Mouse (Mus musculus) heart, embryonic 12.5 days (tissue): ENCODE measurements at regions not wholly inside any gene's neighbourhood (a gene's known extent, or its start where the extent isn't known, plus 50 kb on each side); places are given as distances from the start of the nearest gene placed in this dataset.

Source experiments
- ATAC-seq: fragments of 200-750 bp; cut with Nextera tagmentation; 2 replicates; pipeline ENCODE4 v1.8.0; 2017; ENCODE audit warnings: moderate TSS enrichment, moderate library complexity; ENCODE audit not compliant: insufficient number of reproducible peaks, low FRiP score
- H3K27ac ChIP-seq: fragments of 300-500 bp; sonication (generic); 2 replicates; pipeline ENCODE4 v1.5.1; 2016; ENCODE audit warnings: mild to moderate bottlenecking, moderate library complexity; ENCODE audit not compliant: poor library complexity, severe bottlenecking
- H3K27me3 ChIP-seq: fragments of 300-500 bp; sonication (generic); replicated peaks from 2 replicates; pipeline ENCODE4 v1.6.1; 2016; ENCODE audit warnings: mild to moderate bottlenecking, moderate library complexity
- H3K36me3 ChIP-seq: fragments of 300-500 bp; sonication (generic); 2 replicates; pipeline ENCODE4 v1.6.1; 2016; ENCODE audit warnings: mild to moderate bottlenecking, moderate library complexity
- H3K4me1 ChIP-seq: fragments of 300-500 bp; sonication (generic); replicated peaks from 2 replicates; pipeline ENCODE4 v1.6.1; 2016; ENCODE audit warnings: mild to moderate bottlenecking
- H3K4me2 ChIP-seq: fragments of 300-500 bp; sonication (generic); 2 replicates; pipeline ENCODE4 v1.6.1; 2016; ENCODE audit warnings: mild to moderate bottlenecking, moderate library complexity
- H3K4me3 ChIP-seq: fragments of 300-500 bp; sonication (generic); 2 replicates; pipeline ENCODE4 v1.5.1; 2016; ENCODE audit warnings: mild to moderate bottlenecking
- H3K9ac ChIP-seq: fragments of 300-500 bp; sonication (generic); 2 replicates; pipeline ENCODE4 v1.6.1; 2016; ENCODE audit warnings: mild to moderate bottlenecking, moderate library complexity
- H3K9me3 ChIP-seq: fragments of 300-500 bp; sonication (generic); replicated peaks from 2 replicates; pipeline ENCODE4 v1.6.1; 2016; ENCODE audit warnings: mild to moderate bottlenecking, moderate library complexity
- WGBS: fragments of 180-500 bp; shearing (Covaris S2); methylation state at CpG from one replicate; pipeline ENCODE4 v1.1.7; 2016; 5-methylcytosine and 5-hydroxymethylcytosine counted together

DNA sequence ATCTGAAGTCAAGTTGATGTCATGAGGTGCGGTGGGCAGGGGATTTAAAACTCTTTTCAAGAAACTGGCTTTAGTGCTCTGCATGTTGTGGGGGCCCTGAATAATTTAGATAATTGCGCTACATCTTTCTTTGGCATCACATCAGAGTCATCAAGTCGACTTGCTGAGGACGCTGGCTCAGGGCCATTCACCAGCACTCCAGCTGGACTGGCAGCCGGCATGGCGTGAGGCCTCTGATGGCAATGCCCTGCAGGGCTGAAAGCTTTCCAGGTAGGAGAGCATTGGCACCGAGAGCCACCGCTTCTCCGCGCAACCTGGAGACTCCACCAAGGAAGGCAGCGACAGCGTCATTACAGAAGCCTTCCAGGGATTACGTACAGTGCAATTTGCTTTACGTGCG is 207.8 kb upstream of the Klf4 start:
- H3K9me3 ChIP-seq, result no peaks in the 10 kb centered on the region
- no peak for ATAC-seq

DNA sequence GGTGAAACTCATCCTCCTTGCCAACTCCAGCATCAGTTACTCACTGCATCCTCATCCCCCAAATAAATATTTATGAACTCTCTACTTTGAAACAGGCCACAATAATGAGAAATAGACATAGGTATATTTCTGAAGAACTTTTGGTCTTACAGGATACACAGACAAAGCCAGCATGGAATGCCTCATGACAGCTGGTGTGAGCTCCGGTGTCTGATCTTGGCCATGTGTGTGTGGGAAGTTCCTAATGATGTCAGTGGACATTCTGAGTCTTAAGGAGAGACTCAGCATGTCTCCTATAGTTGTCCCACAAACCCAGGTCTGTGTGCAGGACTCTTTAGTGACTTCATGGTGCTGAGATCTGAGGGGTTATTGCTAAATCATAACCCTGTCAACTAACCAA is 206.4 kb upstream of the Klf4 start:
- Histone ChIP-seq H3K9me3 (no peaks in the 10 kb centered on the region), H3K4me1 (no peaks in the 10 kb centered on the region), H3K4me3 (no peak overlapping the region), H3K27me3 (no peaks in the 10 kb centered on the region), H3K27ac (no peak overlapping the region), H3K4me2 (no peak overlapping the region), H3K36me3 (no peaks in the 10 kb centered on the region), H3K9ac (no peak overlapping the region)
- WGBS, result 78% methylated on average over 1 of the region's 1 CpGs
- ATAC-seq, result no peak

More for the DNA sequence above, 207.8 kb upstream of the Klf4 start:
- H3K4me3 ChIP-seq, result no peak overlapping the region
- no peak overlapping the region for H3K4me2 ChIP-seq
- no peaks in the 10 kb centered on the region for H3K27me3 ChIP-seq
- H3K9ac ChIP-seq, result no peak overlapping the region
- H3K36me3 ChIP-seq, result no peaks in the 10 kb centered on the region
- no peaks in the 10 kb centered on the region for H3K4me1 ChIP-seq
- WGBS, result 88% methylated on average over 15 of the region's 15 CpGs
- H3K27ac ChIP-seq, result no peak overlapping the region

DNA sequence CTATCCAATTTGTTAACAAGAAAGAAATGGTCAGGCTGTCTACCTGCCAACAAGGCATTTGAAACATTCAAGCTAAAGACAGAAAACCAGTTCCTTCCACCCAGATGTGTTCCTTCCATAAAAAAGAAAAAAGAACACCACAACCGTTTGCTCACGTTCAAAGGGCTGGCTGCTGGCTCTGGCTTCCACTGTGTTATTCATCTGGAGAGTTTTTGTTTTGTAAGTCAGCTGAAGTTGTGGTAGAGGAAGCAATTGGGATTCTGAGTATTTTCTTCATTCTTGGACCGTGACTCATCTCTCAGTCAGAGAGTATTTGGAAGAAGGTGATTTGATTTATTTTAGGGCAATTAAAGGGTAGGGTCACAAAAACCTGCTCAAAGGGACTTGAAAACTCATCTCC is 203.2 kb upstream of the Klf4 start:
- no peak overlapping the region for H3K4me3 ChIP-seq
- ATAC-seq, result no peak
- WGBS, result 59% methylated on average over 3 of the region's 3 CpGs
- H3K9me3 ChIP-seq, result no peaks in the 10 kb centered on the region
- no peak overlapping the region for H3K9ac ChIP-seq
- H3K4me2 ChIP-seq, result no peak overlapping the region
- no peak overlapping the region for H3K27ac ChIP-seq
- 0 out of 2 replicates have a peak, but pooled peaks cover 3% of the 10 kb centered on the region for H3K4me1 ChIP-seq
- H3K27me3 ChIP-seq, result no peaks in the 10 kb centered on the region
- no peaks in the 10 kb centered on the region for H3K36me3 ChIP-seq

DNA sequence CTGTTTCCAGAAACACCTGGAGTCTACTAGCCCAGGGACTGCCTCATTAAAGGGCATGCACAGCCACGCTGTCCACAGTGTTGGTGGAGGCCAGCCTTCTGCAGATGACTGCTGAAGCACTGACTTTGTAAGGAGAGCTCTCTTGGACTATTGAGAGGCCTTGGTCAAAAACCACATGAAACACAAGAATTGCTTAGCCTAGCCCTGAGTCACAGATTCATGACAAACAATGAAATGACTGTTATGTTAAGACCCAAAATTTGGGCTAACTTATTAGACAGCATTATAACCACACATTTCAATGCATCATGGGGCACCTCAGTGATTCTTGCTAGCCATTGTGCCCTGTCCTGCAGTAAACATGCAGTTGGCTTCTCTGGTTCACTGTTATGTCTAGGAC is 202.1 kb upstream of the Klf4 start:
- Histone ChIP-seq H3K9ac (no peak overlapping the region), H3K4me3 (no peak overlapping the region), H3K4me1 (0 out of 2 replicates have a peak, but pooled peaks cover 3% of the 10 kb centered on the region), H3K36me3 (no peaks in the 10 kb centered on the region), H3K9me3 (no peaks in the 10 kb centered on the region), H3K27me3 (no peaks in the 10 kb centered on the region), H3K4me2 (no peak overlapping the region), H3K27ac (no peak overlapping the region)
- no peak for ATAC-seq
- WGBS, result 71% methylated on average over 1 of the region's 1 CpGs

DNA sequence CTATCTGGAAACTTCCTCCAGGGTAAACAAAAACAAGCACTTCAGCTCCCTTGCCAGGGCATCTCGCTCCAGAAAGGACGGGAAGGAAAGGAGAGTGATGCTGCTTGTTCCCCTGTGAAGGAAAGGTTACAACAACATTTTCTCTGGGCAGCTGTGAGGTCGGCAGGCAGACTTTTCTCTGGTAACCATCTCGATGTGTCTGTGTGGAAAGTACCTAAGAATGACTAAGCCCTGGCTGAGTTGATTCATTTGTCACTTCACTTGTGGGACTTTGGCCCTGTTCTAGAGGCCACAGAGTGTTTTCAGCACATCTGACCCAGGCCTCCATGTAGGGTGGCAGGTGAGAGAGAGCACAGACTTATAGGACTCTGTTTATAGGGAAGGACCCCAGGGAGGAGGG is 201.0 kb upstream of the Klf4 start:
- Histone ChIP-seq H3K4me3 (no peak overlapping the region), H3K27me3 (peaks cover 7% of the 10 kb centered on the region; the same call in 1 of the 2 replicates), H3K4me1 (0 out of 2 replicates have a peak, but pooled peaks cover 3% of the 10 kb centered on the region), H3K36me3 (no peaks in the 10 kb centered on the region), H3K27ac (no peak overlapping the region; the same call in 1 of the 2 replicates), H3K9ac (no peak overlapping the region), H3K4me2 (no peak overlapping the region), H3K9me3 (no peaks in the 10 kb centered on the region)
- ATAC-seq, result no peak
- 35% methylated on average over 4 of the region's 4 CpGs for whole genome bisulfite sequencing

DNA sequence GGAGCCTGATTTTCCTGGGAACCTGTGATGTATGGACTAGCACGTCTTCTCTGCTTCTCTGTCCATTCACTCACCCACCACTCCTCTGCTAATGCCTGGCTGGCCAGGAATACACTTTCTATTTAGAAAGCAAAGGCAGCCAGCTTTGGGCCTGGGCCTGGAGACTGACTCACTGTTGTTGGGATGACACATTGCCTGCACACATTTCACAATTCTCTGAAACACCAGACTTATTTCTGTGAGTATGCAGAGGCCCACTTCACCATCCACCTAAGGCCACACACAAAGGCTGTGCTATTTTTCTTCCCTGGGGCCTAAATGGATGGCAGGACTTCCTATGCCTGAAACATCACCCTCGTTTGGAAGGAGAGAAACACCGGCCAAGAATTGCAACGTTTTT is 199.7 kb upstream of the Klf4 start:
- no peak overlapping the region for H3K4me3 ChIP-seq
- H3K36me3 ChIP-seq, result no peaks in the 10 kb centered on the region
- no peak overlapping the region for H3K27ac ChIP-seq

DNA sequence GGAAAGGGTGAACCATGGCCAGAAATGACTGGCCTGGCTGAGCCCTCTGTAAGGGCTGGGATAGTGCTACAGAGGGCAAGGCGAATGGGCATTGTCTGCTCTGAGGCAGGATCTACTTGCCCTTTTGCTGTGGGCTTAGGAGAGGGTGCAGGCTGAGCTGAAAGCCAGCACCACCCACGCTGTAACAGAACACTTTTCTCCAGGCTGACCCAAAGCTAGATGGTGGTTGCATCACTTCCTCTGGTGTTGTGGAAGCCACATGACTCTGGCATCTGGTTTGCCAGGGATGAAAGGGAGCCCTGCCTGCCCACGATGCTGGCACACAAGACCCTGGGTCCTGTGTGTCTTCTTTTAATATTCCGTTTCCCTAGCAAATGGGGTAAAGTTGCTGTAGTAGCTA is 198.0 kb upstream of the Klf4 start:
- Histone ChIP-seq H3K9me3 (no peaks in the 10 kb centered on the region), H3K9ac (no peak overlapping the region), H3K36me3 (no peaks in the 10 kb centered on the region), H3K4me3 (no peak overlapping the region), H3K27me3 (peaks cover 8% of the 10 kb centered on the region), H3K4me2 (no peak overlapping the region), H3K27ac (no peak overlapping the region), H3K4me1 (0 out of 2 replicates have a peak, but pooled peaks cover 3% of the 10 kb centered on the region)
- no peak for ATAC-seq
- 74% methylated on average over 4 of the region's 4 CpGs for WGBS

More for the DNA sequence above, 199.7 kb upstream of the Klf4 start:
- WGBS, result 59% methylated on average over 4 of the region's 4 CpGs
- Histone ChIP-seq H3K4me2 (no peak overlapping the region), H3K27me3 (peaks cover 7% of the 10 kb centered on the region; the same call in 1 of the 2 replicates), H3K4me1 (0 out of 2 replicates have a peak, but pooled peaks cover 3% of the 10 kb centered on the region), H3K9ac (no peak overlapping the region), H3K9me3 (no peaks in the 10 kb centered on the region)
- ATAC-seq, result no peak

DNA sequence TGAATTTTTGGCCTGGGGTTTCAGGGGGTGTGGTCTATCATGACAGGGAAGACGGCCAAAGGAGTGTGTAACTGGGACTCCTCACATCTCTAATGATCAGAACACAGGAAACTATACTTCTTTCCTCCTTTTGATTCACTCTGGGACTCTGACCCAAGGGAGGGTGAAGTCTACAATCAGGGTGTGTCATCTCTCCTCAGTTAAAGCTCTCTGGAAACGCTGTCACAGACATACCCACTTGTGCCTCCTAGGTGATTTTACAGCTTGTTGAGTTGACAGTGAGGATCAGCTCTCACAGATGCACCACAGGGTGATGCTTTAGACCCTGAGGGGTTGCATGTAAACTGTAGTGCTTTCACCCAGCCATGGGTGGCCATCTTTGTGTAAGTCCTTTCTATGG is 194.9 kb upstream of the Klf4 start:
- Histone ChIP-seq H3K27ac (no peak overlapping the region), H3K9ac (no peak overlapping the region), H3K4me1 (peaks cover 5% of the 10 kb centered on the region), H3K27me3 (peaks cover 24% of the 10 kb centered on the region), H3K4me3 (no peak overlapping the region), H3K36me3 (no peaks in the 10 kb centered on the region), H3K9me3 (no peaks in the 10 kb centered on the region), H3K4me2 (no peak overlapping the region)
- ATAC-seq, result no peak
- 73% methylated on average over 2 of the region's 2 CpGs for WGBS

DNA sequence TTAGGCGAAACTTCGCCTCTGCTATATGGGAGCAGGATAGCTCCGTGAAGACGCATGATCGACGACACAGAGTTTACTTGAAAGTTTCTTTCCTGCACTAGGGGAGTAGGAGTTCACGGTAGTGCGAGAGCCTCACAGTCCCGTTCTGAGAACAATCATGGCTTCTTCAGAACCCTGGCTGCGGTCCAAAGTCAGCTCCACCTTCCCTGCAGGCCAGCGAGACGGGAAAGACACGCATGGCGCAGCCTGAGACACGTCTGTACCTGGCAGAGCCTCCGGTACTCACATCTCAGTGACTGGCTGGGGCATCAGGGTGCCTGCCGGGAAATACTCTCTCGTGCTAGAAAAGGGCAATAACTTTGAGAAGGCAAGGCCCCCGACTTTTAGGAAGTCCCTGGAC is 193.8 kb upstream of the Klf4 start:
- H3K27ac ChIP-seq, result no peak overlapping the region
- no peak overlapping the region for H3K9ac ChIP-seq
- no peak overlapping the region for H3K4me3 ChIP-seq
- H3K36me3 ChIP-seq, result no peaks in the 10 kb centered on the region
- H3K27me3 ChIP-seq, result peaks cover 24% of the 10 kb centered on the region
- no peak overlapping the region for H3K4me2 ChIP-seq
- WGBS, result 72% methylated on average over 19 of the region's 19 CpGs
- ATAC-seq, result no peak
- peaks cover 11% of the 10 kb centered on the region for H3K4me1 ChIP-seq
- no peaks in the 10 kb centered on the region for H3K9me3 ChIP-seq

DNA sequence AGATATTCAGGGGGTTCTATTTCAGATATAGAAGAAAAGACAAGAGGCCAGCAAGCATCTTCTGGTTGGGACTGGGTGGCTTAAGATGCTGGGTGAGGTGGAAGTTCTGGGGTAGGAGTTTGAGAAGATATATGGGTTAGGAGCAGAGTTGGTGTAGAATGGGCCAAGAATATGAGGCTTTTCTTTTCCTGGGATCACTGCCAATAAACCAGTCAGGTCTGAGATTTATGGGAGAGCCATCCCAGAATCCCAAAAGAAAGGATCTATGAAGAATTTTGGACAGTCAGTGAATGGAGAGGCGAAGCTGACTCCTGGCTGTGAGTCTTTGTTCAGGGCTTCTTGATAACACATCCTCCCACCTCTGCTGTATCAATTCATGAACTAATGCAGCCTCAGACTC is 192.0 kb upstream of the Klf4 start:
- Histone ChIP-seq H3K4me1 (peaks cover 11% of the 10 kb centered on the region), H3K4me2 (no peak overlapping the region), H3K27ac (no peak overlapping the region), H3K36me3 (no peaks in the 10 kb centered on the region), H3K9ac (no peak overlapping the region), H3K9me3 (no peaks in the 10 kb centered on the region), H3K4me3 (no peak overlapping the region), H3K27me3 (peaks cover 24% of the 10 kb centered on the region)
- 71% methylated on average over 1 of the region's 1 CpGs for WGBS
- no peak for ATAC-seq

DNA sequence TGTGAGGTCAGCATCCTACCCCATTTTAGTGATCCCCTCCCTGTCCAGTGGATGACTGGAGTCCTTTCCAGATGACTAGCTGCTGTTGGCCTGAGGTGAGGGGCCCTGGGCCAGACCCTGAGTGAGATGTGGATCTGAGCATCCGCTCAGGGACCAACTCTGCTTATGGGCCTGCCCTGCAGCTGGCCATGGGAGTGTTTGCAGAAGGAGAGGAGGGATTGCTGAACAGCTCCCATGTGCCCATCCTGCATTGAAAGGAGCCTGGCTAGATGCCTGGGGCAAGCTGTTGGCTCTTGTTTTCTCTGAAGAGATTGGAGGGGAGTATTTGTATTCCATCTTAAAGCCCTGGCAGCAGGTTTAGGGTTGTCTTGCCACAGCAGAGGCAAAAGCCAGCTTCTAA is 190.9 kb upstream of the Klf4 start:
- ATAC-seq, result no peak

DNA sequence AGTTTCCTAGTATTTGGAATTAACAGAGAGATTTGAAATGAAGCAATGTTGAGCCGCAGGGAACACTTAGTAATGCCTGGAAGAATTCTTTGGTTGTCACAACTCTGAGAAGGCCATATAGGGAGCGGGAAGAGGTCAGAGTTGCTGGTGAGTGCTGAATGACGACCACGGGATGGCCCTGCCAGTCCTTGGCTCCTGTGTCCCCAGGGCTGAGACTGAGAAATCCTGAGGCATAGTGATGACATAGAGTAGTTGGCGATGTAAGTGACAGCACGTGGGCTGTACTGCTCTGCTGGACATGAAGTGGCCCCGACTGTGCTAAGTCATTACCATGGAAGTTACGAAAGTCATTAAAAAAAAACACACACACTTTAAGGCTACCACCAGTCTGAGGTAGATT is 190.1 kb upstream of the Klf4 start:
- no peak overlapping the region for H3K4me3 ChIP-seq
- no peak overlapping the region for H3K9ac ChIP-seq
- 34% methylated on average over 8 of the region's 8 CpGs for WGBS
- H3K27me3 ChIP-seq, result peaks cover 17% of the 10 kb centered on the region
- H3K9me3 ChIP-seq, result no peaks in the 10 kb centered on the region
- no peak for ATAC-seq
- no peak overlapping the region for H3K4me2 ChIP-seq
- no peaks in the 10 kb centered on the region for H3K36me3 ChIP-seq
- peaks cover 11% of the 10 kb centered on the region for H3K4me1 ChIP-seq
- H3K27ac ChIP-seq, result no peak overlapping the region

More for the DNA sequence above, 190.9 kb upstream of the Klf4 start:
- Histone ChIP-seq H3K4me1 (peaks cover 11% of the 10 kb centered on the region), H3K27me3 (peaks cover 17% of the 10 kb centered on the region), H3K9ac (no peak overlapping the region), H3K36me3 (no peaks in the 10 kb centered on the region), H3K4me3 (no peak overlapping the region), H3K27ac (no peak overlapping the region), H3K9me3 (no peaks in the 10 kb centered on the region), H3K4me2 (no peak overlapping the region)
- 94% methylated on average over 1 of the region's 1 CpGs for WGBS
